Mouse (Mus musculus) CH12.LX (cell line): ENCODE measurements around the gene Gatb. TPM values are rescaled to one million over a fixed set of nuclear protein-coding genes. Genes with fewer than 3 reads are reported as not detected.

Experiments used
- DNase-seq: peaks from one replicate; pipeline ENCODE4 v3.0.0-alpha.2; 2013; ENCODE audit errors: extremely low read depth
- H3K27ac ChIP-seq: 2 replicates; pipeline ENCODE4 v1.5.1; 2012; ENCODE audit warnings: low read depth, mild to moderate bottlenecking, control low read depth, moderate library complexity; ENCODE audit not compliant: insufficient read depth
- H3K27me3 ChIP-seq: replicated peaks from 2 replicates; pipeline ENCODE3; 2012; ENCODE audit warnings: inconsistent platforms
- H3K36me3 ChIP-seq, 2 experiments: replicated peaks in 1 of 2; 2 replicates each; pipeline versions ENCODE3 to v1.6.1; 2012; ENCODE audit warnings: inconsistent platforms in 1 of 2, low read length in 1 of 2, mild to moderate bottlenecking in 1 of 2, mixed read lengths in 1 of 2, moderate library complexity in 1 of 2; ENCODE audit not compliant: control insufficient read depth in 1 of 2, insufficient read depth in 1 of 2
- H3K4me1 ChIP-seq, 2 experiments: 2 replicates each; pipeline ENCODE4 v1.6.1; 2012; ENCODE audit warnings: inconsistent platforms in 1 of 2, moderate library complexity in 1 of 2; ENCODE audit not compliant: insufficient read depth in 2 of 2, control insufficient read depth in 1 of 2
- H3K4me2 ChIP-seq: 2 replicates; pipeline ENCODE4 v1.6.1; 2012; ENCODE audit warnings: low read depth, mild to moderate bottlenecking, control low read depth; ENCODE audit not compliant: poor library complexity, insufficient read depth, severe bottlenecking
- H3K4me3 ChIP-seq, 3 experiments: fragments of 150-350 bp in 1 of 3; sonication (generic) in 1 of 3; replicated peaks in 1 of 3; 2 replicates each; pipeline versions ENCODE3 to v1.5.1; 2011 to 2012; ENCODE audit warnings: low read depth in 2 of 3, low read length in 2 of 3, mild to moderate bottlenecking in 2 of 3, moderate library complexity in 2 of 3, control low read depth in 1 of 3, improper control_type of control experiment in 1 of 3, inconsistent platforms in 1 of 3, mixed read lengths in 1 of 3; ENCODE audit not compliant: poor library complexity in 1 of 3
- H3K79me2 ChIP-seq: replicated peaks from 2 replicates; pipeline ENCODE4 v1.6.1; 2012; ENCODE audit warnings: mild to moderate bottlenecking, moderate library complexity; ENCODE audit not compliant: control insufficient read depth, poor library complexity, insufficient read depth, severe bottlenecking; ENCODE audit errors: extremely low read depth
- H3K9ac ChIP-seq: 2 replicates; pipeline ENCODE4 v1.6.1; 2012; ENCODE audit warnings: low read depth, mild to moderate bottlenecking, control low read depth, moderate library complexity; ENCODE audit not compliant: insufficient read depth
- H3K9me3 ChIP-seq: replicated peaks from 2 replicates; pipeline ENCODE3; 2012; ENCODE audit warnings: low read length, inconsistent platforms, mixed read lengths
- CTCF ChIP-seq, 2 experiments: IDR thresholded peaks in 1 of 2; conservative IDR thresholded peaks in 1 of 2; 2 replicates each; pipeline ENCODE4 v1.5.1; 2011 to 2012; ENCODE audit warnings: low read depth in 2 of 2, low read length in 2 of 2, improper control_type of control experiment in 1 of 2, inconsistent platforms in 1 of 2, mild to moderate bottlenecking in 1 of 2, moderate library complexity in 1 of 2
- ETS1 ChIP-seq: conservative IDR thresholded peaks from 2 replicates; pipeline ENCODE4 v1.6.1; 2012; ENCODE audit warnings: low read depth, mild to moderate bottlenecking, inconsistent platforms, low read length, improper control_type of control experiment, moderate library complexity
- JUND ChIP-seq: conservative IDR thresholded peaks from 2 replicates; pipeline ENCODE4 v1.6.1; 2011; ENCODE audit warnings: low read depth, low read length, improper control_type of control experiment
- KAT2A ChIP-seq: IDR thresholded peaks from 2 replicates; pipeline ENCODE4 v1.6.1; 2012; ENCODE audit warnings: low read length, improper control_type of control experiment, inconsistent platforms; ENCODE audit not compliant: insufficient replicate concordance
- MAFK ChIP-seq: IDR thresholded peaks from 2 replicates; pipeline ENCODE4 v1.6.1; 2011; ENCODE audit warnings: low read length, improper control_type of control experiment; ENCODE audit not compliant: insufficient replicate concordance
- MAX ChIP-seq: IDR thresholded peaks from 2 replicates; pipeline ENCODE4 v1.6.1; 2011; ENCODE audit warnings: low read length, improper control_type of control experiment
- MEF2A ChIP-seq: IDR thresholded peaks from 2 replicates; pipeline ENCODE4 v1.6.1; 2014; ENCODE audit warnings: low read depth, mild to moderate bottlenecking, inconsistent platforms, low read length, improper control_type of control experiment, borderline replicate concordance
- MXI1 ChIP-seq: IDR thresholded peaks from 2 replicates; pipeline ENCODE4 v1.6.1; 2011; ENCODE audit warnings: mild to moderate bottlenecking, low read depth, low read length, improper control_type of control experiment
- MYC ChIP-seq: IDR thresholded peaks from 2 replicates; pipeline ENCODE4 v1.6.1; 2011; ENCODE audit warnings: low read depth, mild to moderate bottlenecking, improper control_type of control experiment, low read length
- NELFE ChIP-seq: IDR thresholded peaks from 2 replicates; pipeline ENCODE4 v1.6.1; 2011; ENCODE audit warnings: low read depth, low read length, improper control_type of control experiment
- PAX5 ChIP-seq: IDR thresholded peaks from 2 replicates; pipeline ENCODE4 v1.6.1; 2012; ENCODE audit warnings: low read length, inconsistent platforms, mixed read lengths
- POLR2A ChIP-seq: IDR thresholded peaks from 2 replicates; pipeline ENCODE4 v1.6.1; 2011; ENCODE audit warnings: low read depth, mild to moderate bottlenecking, improper control_type of control experiment, low read length
- RAD21 ChIP-seq: IDR thresholded peaks from 2 replicates; pipeline ENCODE4 v1.6.1; 2011; ENCODE audit warnings: low read depth, mild to moderate bottlenecking, low read length, improper control_type of control experiment, moderate library complexity
- SIN3A ChIP-seq: IDR thresholded peaks from 2 replicates; pipeline ENCODE4 v1.6.1; 2012; ENCODE audit warnings: low read length, improper control_type of control experiment, inconsistent platforms
- TBP ChIP-seq: conservative IDR thresholded peaks from 2 replicates; pipeline ENCODE4 v1.6.1; 2011; ENCODE audit warnings: low read depth, low read length, improper control_type of control experiment
- TCF12 ChIP-seq: IDR thresholded peaks from 2 replicates; pipeline ENCODE4 v1.6.1; 2014; ENCODE audit warnings: low read depth, mild to moderate bottlenecking, inconsistent platforms, low read length, improper control_type of control experiment
- ZNF384 ChIP-seq: IDR thresholded peaks from 2 replicates; pipeline ENCODE4 v1.6.1; 2012; ENCODE audit warnings: low read depth, low read length, improper control_type of control experiment, inconsistent platforms
- dilution Hi-C: fragments of 300-500 bp; cut with MboI; formaldehyde crosslinking; loops from 2 replicates; pipeline ENCODE4 v1.14.3; 2020; ENCODE audit warnings: low sequenced_read_pairs; ENCODE audit not compliant: extremely low pct_unique_long_range_greater_than_20kb, extremely low pct_ligation_motif_present
- in situ Hi-C: fragments of 300-500 bp; cut with MboI; formaldehyde crosslinking; loops from 3 replicates; pipeline ENCODE4 v1.14.3; 2019; ENCODE audit warnings: low sequenced_read_pairs, low pct_ligation_motif_present, low pct_unique_long_range_greater_than_20kb, mixed read lengths
- polyA plus RNA-seq: library from polyadenylated mRNA; unstranded; fragments of >175 nt; gene quantifications from 2 replicates; pipeline ENCODE4 v1.2.1, GENCODE M21; 2012; ENCODE audit warnings: low read depth; ENCODE audit not compliant: insufficient read length
- total RNA-seq, 2 experiments: library from RNA; depleted of rRNA; stranded (reverse); fragments of 300-350 nt in 1 of 2; fragments of >200 nt in 1 of 2; gene quantifications; 2 replicates each; pipeline ENCODE4 v1.2.3; 2012 to 2014

Gene Gatb
- total and polyA plus RNA-seq, 3 experiments: 27.4 to 39.8 (median 31.9) TPM

GRCm38 (mm10) chr3:85661926-85662813, 88.3 kb downstream of the Gatb start:
- dilution Hi-C loops (no loop called here), in situ Hi-C loops (no loop called here)
- TF ChIP-seq SIN3A (no peak), JUND (no peak), PAX5 (no peak), ZNF384 (no peak), CTCF (conservative IDR thresholded peaks at IDR 0.05 in 1 of 2, IDR thresholded peaks at IDR 0.05 in 1 of 2; ENCODE audit: low read depth in 2 of 2, low read length in 2 of 2) (no peak), MEF2A (no peak), TBP (no peak), POLR2A (no peak), MXI1 (no peak), ETS1 (no peak), MAFK (no peak), MYC (no peak), MAX (no peak)
- no peak overlapping the region for H3K27ac ChIP-seq
- H3K9ac ChIP-seq: no peak overlapping the region
- no peak for DNase-seq
- H3K4me3 ChIP-seq: no peak overlapping the region
- no peaks in the 10 kb centered on the region for H3K9me3 ChIP-seq
- peaks cover 0 to under 1% of the 10 kb centered on the region in 2 experiments for H3K36me3 ChIP-seq
- H3K27me3 ChIP-seq: no peaks in the 10 kb centered on the region
- peaks cover 0 to 11% of the 10 kb centered on the region in 2 experiments; a peak in 3 of 4 replicates for H3K4me1 ChIP-seq
- H3K79me2 ChIP-seq: no peaks in the 10 kb centered on the region
- no peak overlapping the region for H3K4me2 ChIP-seq

DNA sequence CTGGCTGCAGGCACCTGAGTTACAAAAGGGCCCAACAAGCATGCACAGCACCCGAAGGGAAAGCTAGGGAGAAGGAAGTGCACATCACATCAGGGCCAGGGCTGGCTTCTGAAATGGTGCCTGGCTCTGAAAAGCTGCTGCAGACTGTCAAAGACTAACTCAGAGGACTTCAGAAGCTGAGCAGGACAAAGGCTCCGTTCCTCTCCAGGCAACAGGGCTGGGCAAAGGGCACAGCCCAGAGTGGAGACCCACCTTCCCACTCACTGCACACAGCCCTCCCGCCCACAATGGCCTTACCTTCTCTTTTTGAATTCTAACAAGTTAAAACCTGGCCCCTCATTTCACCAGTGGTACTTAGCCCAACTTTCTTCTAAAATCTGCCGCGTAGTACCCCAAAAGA, 89.9 kb downstream of the Gatb start:
- no peaks in the 10 kb centered on the region for H3K9me3 ChIP-seq
- no peak for DNase-seq
- H3K4me1 ChIP-seq: peaks cover 0 to 5% of the 10 kb centered on the region in 2 experiments; a peak in 2 of 4 replicates
- H3K4me3 ChIP-seq: no peak overlapping the region
- in situ Hi-C loops (no loop called here), dilution Hi-C loops (no loop called here)
- TF ChIP-seq NELFE (no peak), TCF12 (no peak), KAT2A (no peak), RAD21 (no peak), MAX (no peak)
- no peaks in the 10 kb centered on the region for H3K36me3 ChIP-seq
- no peak overlapping the region for H3K4me2 ChIP-seq
- no peak overlapping the region for H3K9ac ChIP-seq
- H3K79me2 ChIP-seq: no peaks in the 10 kb centered on the region
- H3K27ac ChIP-seq: no peak overlapping the region
- H3K27me3 ChIP-seq: no peaks in the 10 kb centered on the region
